Mouse (Mus musculus) myocyte (in vitro differentiated cells): Measurements from ENCODE around the gene Cux1.

Experiments
- E2F4 ChIP-seq: IDR thresholded peaks from one replicate; pipeline ENCODE4 v1.6.1; 2011; ENCODE audit warnings: mild to moderate bottlenecking, control low read depth, moderate library complexity; ENCODE audit not compliant: insufficient read depth
- MAX ChIP-seq: IDR thresholded peaks from one replicate; pipeline ENCODE4 v1.6.1; 2011; ENCODE audit warnings: low read depth, mild to moderate bottlenecking, control low read depth
- MYOD1 ChIP-seq, 3 experiments: IDR thresholded peaks; one replicate each; pipeline ENCODE4 v1.6.1; 2011; ENCODE audit warnings: control low read depth in 2 of 3, low read depth in 2 of 3, mild to moderate bottlenecking in 2 of 3, moderate library complexity in 1 of 3; ENCODE audit not compliant: insufficient read length in 2 of 3, control insufficient read depth in 1 of 3
- MYOG ChIP-seq, 3 experiments: IDR thresholded peaks; one replicate each; pipeline ENCODE4 v1.6.1; 2011; ENCODE audit warnings: control low read depth in 2 of 3, low read depth in 2 of 3, mild to moderate bottlenecking in 2 of 3; ENCODE audit not compliant: insufficient read length in 2 of 3, control insufficient read depth in 1 of 3, insufficient read depth in 1 of 3
- POLR2A ChIP-seq: IDR thresholded peaks from one replicate; pipeline ENCODE4 v1.6.1; 2011; ENCODE audit warnings: low read depth, mild to moderate bottlenecking, control low read depth, moderate library complexity; ENCODE audit not compliant: insufficient read length
- REST ChIP-seq: IDR thresholded peaks from one replicate; pipeline ENCODE4 v1.6.1; 2011; ENCODE audit warnings: mild to moderate bottlenecking, control low read depth, moderate library complexity; ENCODE audit not compliant: insufficient read depth, insufficient read length
- USF1 ChIP-seq: IDR thresholded peaks from one replicate; pipeline ENCODE4 v1.6.1; 2011; ENCODE audit warnings: low read depth, mild to moderate bottlenecking, control low read depth, moderate library complexity

DNA sequence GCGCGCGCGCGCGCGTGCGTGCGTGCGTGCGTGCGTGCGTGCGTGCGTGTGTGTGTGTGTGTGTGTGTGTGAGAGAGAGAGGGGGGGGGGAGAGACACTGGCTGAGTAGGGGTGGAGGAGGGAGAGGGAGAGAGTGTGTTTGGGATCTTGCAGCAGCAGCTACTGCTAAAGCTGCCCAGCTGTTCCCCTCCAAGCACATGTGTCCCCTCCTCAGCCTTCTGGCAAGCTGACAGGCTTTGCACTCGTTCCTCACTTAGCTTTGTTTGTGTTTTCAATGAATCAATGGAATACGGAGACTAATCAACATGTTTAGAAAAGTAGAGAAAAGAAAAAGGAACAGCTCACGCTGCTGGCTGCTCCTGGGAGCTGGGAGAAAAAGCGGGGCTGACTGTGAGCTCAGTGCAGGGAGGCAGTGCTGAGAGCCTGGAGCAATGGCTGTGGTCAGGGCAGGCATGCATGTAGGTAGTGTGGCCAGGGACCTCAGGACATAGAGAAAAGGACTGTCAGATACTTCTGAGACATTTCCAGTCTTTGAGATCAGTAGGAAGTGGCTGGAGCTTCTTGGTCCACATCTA lies 263.8 kb downstream of the Cux1 start:
- no peak for TF ChIP-seq USF1
- TF ChIP-seq POLR2A, result no peak
- peak in 2 of 3 experiments; percentile 59 to 62 for TF ChIP-seq MYOD1 (IDR thresholded peaks at IDR 0.05; ENCODE audit: control insufficient read depth in 1 of 3, insufficient read length in 2 of 3, low read depth in 2 of 3)
- TF ChIP-seq MYOG (IDR thresholded peaks at IDR 0.05; ENCODE audit: control insufficient read depth in 1 of 3, insufficient read depth in 1 of 3, insufficient read length in 2 of 3, low read depth in 2 of 3), result peak in 2 of 3 experiments; percentile 20 to 75
- no peak for TF ChIP-seq E2F4
- no peak for TF ChIP-seq MAX
- TF ChIP-seq REST, result no peak
